ENCODE assay signal across 21 mouse cellular contexts in the genomic region with DNA sequence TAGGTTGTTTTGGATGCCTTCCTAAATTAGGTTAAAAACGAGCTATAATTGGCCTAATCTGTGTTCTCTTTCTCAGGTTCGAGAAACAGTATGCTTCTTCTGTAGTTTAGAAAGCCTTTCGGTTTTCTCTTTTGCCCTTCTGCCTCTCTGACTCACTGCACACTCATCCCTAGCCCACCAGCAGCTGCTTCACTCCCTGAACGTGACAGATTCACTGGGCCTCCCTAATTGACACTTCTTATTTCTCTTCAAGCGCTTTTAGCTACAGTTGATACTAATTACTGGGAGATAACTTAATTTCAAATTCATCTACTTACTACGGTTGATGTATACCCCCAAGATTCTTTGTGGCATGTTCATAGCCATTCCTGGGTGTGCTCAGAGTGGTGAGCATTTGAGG.
DNase-seq lines count a peak whose midpoint lies in the region; TF ChIP-seq lines count a peak whose summit lies in the region.
"Had no signal": no experiment of that assay in that cellular context is flagged by ENCODE, and none has a peak within 500 bp of the region (broad histone marks: within the 10 kb centered on the region; RNA-seq: fewer than 3 reads in every experiment).

No protein-coding gene starts in this region.

- H3K27me3 ChIP-seq in CH12.LX (replicated peaks), result no peaks in the 10 kb centered on the region
- H3K27me3 ChIP-seq in cerebellum, adult 2 months (ENCODE audit: control insufficient read depth, insufficient read depth, low read length), result no peaks in the 10 kb centered on the region
- H3K27me3 ChIP-seq: embryonic facial prominence, embryonic 12.5 days; forebrain, embryonic 13.5 days had no signal

- intact Hi-C loops in left cerebral cortex, postnatal 10 days (cut with DNase I), result no loop called here

- no peaks in the 10 kb centered on the region for H3K9me3 ChIP-seq in CH12.LX (replicated peaks; ENCODE audit: low read length)
- H3K9me3 ChIP-seq: embryonic facial prominence, embryonic 10.5 days; embryonic facial prominence, embryonic 12.5 days; forebrain, embryonic 13.5 days; forebrain, embryonic 15.5 days; G1E had no signal

- no peak for TF ChIP-seq POLR2A in CH12.LX (IDR thresholded peaks at IDR 0.05; ENCODE audit: low read depth, low read length)
- TF ChIP-seq POLR2A in cerebellum, adult 2 months (IDR thresholded peaks at IDR 0.05; ENCODE audit: borderline replicate concordance, insufficient read depth, low read length), result no peak

- H3K4me1 ChIP-seq in CH12.LX (ENCODE audit: control insufficient read depth in 1 of 2, insufficient read depth in 2 of 2), result peaks cover 0 to 4% of the 10 kb centered on the region in 2 experiments; a peak in 2 of 4 replicates
- no peaks in the 10 kb centered on the region for H3K4me1 ChIP-seq in cerebellum, adult 2 months (ENCODE audit: control insufficient read depth, insufficient read depth, low read length)

- dilution Hi-C loops in CH12.LX (cut with MboI; ENCODE audit: extremely low pct_ligation_motif_present, extremely low pct_unique_long_range_greater_than_20kb, low sequenced_read_pairs), result no loop called here

- DNase-seq in CH12.LX (ENCODE audit: extremely low read depth) (no peak), MN1 (ENCODE audit: low spot score) (peak; percentile 14)
- peak; percentile 31 for DNase-seq in brain, adult 2 months (ENCODE audit: low read depth, low spot score)
- DNase-seq in retina, embryonic 14.5 days (ENCODE audit: low spot score), result peak; percentile 35
- no peak for DNase-seq in left cerebral cortex, postnatal 10 days (ENCODE audit: extremely low spot score in 1 of 2, low spot score in 2 of 2)
- no peak for DNase-seq in cerebellum, adult 2 months
- DNase-seq in thymus, postnatal 14 days, result no peak
- DNase-seq in right cerebral cortex, postnatal 10 days (ENCODE audit: low spot score in 2 of 2), result no peak
- DNase-seq: adrenal gland, adult 8-10 months; adrenal gland, postnatal 14 days; adrenal gland, postnatal 36 days; cerebellum, adult 11-12 months; cerebellum, adult 8-10 months; cerebellum, adult 9-11 months; cerebellum, postnatal 25 days; forebrain, postnatal 0 days had no signal

- H3K4me3 ChIP-seq in CH12.LX (replicated peaks in 1 of 3; ENCODE audit: low read depth in 2 of 3, low read length in 2 of 3, poor library complexity in 1 of 3), result no peak overlapping the region
- no peak overlapping the region for H3K4me3 ChIP-seq in cerebellum, adult 2 months (replicated peaks; ENCODE audit: insufficient read depth, low read depth, low read length)
- H3K4me3 ChIP-seq: embryonic facial prominence, embryonic 10.5 days; embryonic facial prominence, embryonic 12.5 days; forebrain, embryonic 13.5 days; forebrain, embryonic 15.5 days had no signal

- no peak for TF ChIP-seq EP300 in CH12.LX (IDR thresholded peaks at IDR 0.05; ENCODE audit: low read length)

- H3K4me2 ChIP-seq in CH12.LX (ENCODE audit: insufficient read depth, low read depth, poor library complexity, severe bottlenecking), result peak overlapping the region; percentile 45
- H3K4me2 ChIP-seq: embryonic facial prominence, embryonic 12.5 days; forebrain, embryonic 13.5 days; forebrain, embryonic 15.5 days had no signal

- H3K79me2 ChIP-seq in CH12.LX (replicated peaks; ENCODE audit: control insufficient read depth, extremely low read depth, insufficient read depth, poor library complexity, severe bottlenecking), result no peaks in the 10 kb centered on the region

- 62% methylated on average over 6 of the region's 6 CpGs for WGBS in cerebellum, adult 2 months

- TF ChIP-seq RAD21 in CH12.LX (IDR thresholded peaks at IDR 0.05; ENCODE audit: low read depth, low read length), result no peak

- H3K27ac ChIP-seq in CH12.LX (ENCODE audit: insufficient read depth, low read depth), result no peak overlapping the region
- H3K27ac ChIP-seq in cerebellum, adult 2 months (ENCODE audit: insufficient read depth, low read length), result no peak overlapping the region
- H3K27ac ChIP-seq: embryonic facial prominence, embryonic 10.5 days; embryonic facial prominence, embryonic 12.5 days; forebrain, embryonic 13.5 days; forebrain, embryonic 15.5 days had no signal

- in situ Hi-C loops in CH12.LX (cut with MboI; ENCODE audit: low pct_ligation_motif_present, low pct_unique_long_range_greater_than_20kb, low sequenced_read_pairs), result no loop called here

- TF ChIP-seq CTCF in CH12.LX (conservative IDR thresholded peaks at IDR 0.05 in 1 of 2, IDR thresholded peaks at IDR 0.05 in 1 of 2; ENCODE audit: low read depth in 2 of 2, low read length in 2 of 2), result no peak
- no peak for TF ChIP-seq CTCF in cerebellum, adult 2 months (IDR thresholded peaks at IDR 0.05; ENCODE audit: borderline replicate concordance, insufficient read depth, low read depth, low read length)

- no peaks in the 10 kb centered on the region for H3K36me3 ChIP-seq in CH12.LX (replicated peaks in 1 of 2; ENCODE audit: control insufficient read depth in 1 of 2, insufficient read depth in 1 of 2, low read length in 1 of 2)
- H3K36me3 ChIP-seq: embryonic facial prominence, embryonic 10.5 days; embryonic facial prominence, embryonic 12.5 days; forebrain, embryonic 15.5 days; G1E had no signal

- no peak overlapping the region for H3K9ac ChIP-seq in CH12.LX (ENCODE audit: insufficient read depth, low read depth)
- H3K9ac ChIP-seq: embryonic facial prominence, embryonic 12.5 days; forebrain, embryonic 13.5 days; forebrain, embryonic 15.5 days; forebrain, postnatal 0 days had no signal

TF ChIP-seq in CH12.LX, 34 proteins besides CTCF, POLR2A, EP300 and RAD21:
- no peak for TF ChIP-seq KAT2A (IDR thresholded peaks at IDR 0.05; ENCODE audit: insufficient replicate concordance, low read length)
- TF ChIP-seq BHLHE40 (IDR thresholded peaks at IDR 0.05; ENCODE audit: low read depth, low read length), result peak; percentile 87
- TF ChIP-seq MEF2A (IDR thresholded peaks at IDR 0.05; ENCODE audit: borderline replicate concordance, low read depth, low read length), result 0 out of 2 replicates have a peak, but pooled peaks have one; percentile 20
- TF ChIP-seq NELFE (IDR thresholded peaks at IDR 0.05; ENCODE audit: low read depth, low read length), result no peak
- TF ChIP-seq E2F4 (IDR thresholded peaks at IDR 0.05; ENCODE audit: insufficient replicate concordance, low read depth, low read length), result no peak
- no peak for TF ChIP-seq MXI1 (IDR thresholded peaks at IDR 0.05; ENCODE audit: low read depth, low read length)

Comparison
In these comparisons a context has a peak if more than half of its experiments do, and no peak if none do; other contexts are left out.
1. DNase-seq: peak in MN1 (single experiment), brain, adult 2 months (single experiment) and retina, embryonic 14.5 days (single experiment); none in CH12.LX (single experiment), left cerebral cortex, postnatal 10 days (0 of 2), cerebellum, adult 2 months (0 of 2), thymus, postnatal 14 days (single experiment) and right cerebral cortex, postnatal 10 days (0 of 2).